Mouse (Mus musculus): ENCODE results near the gene Psmd9.

The Psmd9 gene

DNA sequence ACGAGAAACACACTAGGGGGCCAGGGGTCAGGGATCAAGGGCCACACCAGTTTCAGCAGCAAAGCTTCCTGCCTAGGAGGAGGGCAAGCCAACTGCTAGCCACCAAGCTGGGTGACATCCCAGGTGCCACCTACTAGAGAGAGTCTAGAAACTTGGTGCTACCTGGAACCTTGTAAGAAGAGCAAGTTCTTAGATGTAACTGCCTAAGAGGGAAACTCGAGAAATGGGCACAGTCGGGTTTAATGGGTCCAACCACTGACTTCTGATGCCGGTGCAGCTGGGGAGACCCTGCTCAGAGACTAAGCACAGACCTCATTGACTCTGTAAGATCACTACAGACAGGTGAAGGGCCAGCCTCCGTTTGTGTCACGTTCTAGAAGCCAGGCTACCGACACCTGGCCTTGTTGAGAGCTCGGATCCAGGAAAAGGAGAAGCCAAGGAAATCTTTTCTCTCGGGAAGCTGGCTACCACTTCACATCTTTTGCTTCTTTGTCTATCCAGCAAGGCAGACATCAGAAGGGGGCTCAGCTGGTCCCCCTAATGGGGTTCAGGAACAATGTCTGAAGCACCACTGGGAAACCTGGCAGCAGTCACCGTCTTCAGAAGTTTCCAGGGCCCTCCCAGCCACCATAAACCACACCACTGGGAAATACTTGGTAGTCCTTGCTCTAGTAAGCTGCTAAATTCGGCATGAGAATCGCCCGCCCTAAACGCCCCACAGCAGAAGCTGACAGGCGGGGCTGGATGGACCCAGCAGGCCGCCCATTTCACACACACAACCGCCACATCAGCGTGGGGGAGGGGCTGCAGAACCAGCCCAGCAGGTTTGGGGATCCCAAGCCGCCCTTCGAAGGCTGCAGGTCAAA is 31.9 kb upstream of the Psmd9 start:
- peak; percentile 57 to 66 for DNase-seq

GRCm38 (mm10) chr5:123137910-123138229 is 31.3 kb upstream of the Psmd9 start:
- DNase-seq, result no peak

DNA sequence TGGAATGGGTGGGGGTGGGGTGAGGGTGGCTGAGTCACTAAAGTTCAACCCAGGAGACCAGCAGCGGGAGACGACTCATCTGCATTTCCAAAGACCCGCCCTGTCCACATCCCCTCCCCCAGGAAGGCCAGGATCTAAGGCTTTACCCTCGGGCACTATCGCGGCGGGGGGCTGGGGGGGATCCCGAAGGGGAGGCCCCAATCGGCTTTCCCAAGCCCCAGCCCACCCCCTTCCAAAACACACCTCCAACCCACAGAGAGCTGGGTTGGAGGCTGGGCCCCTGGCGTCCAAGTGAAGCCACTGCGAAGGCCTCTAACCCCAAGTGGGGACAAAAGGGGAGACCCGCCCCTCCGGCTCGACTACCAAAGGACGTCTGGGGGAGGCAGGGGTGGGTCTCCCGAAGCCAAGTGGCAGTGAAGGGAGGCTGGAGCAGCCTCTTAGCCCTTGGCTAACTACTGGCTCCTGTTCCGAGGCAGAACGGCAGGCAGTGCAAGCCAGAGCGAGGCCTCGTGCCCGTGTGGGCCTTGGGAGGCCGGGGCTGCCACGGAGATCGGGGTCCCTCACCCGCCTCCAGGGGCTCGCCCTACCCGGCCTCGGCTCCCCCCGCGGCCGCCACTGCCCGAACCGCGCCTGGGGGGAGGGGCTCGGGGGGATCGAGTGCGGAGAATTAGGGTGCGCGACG is 30.8 kb upstream of the Psmd9 start:
- DNase-seq, result peak; percentile 36 to 53

- peak; percentile 65 to 72 for DNase-seq
Measured at GRCm38 (mm10) chr5:123138953-123139721, 30.1 kb upstream of the Psmd9 start.

- no peak for DNase-seq
Measured at GRCm38 (mm10) chr5:123139722-123140627, 29.2 kb upstream of the Psmd9 start.

DNA sequence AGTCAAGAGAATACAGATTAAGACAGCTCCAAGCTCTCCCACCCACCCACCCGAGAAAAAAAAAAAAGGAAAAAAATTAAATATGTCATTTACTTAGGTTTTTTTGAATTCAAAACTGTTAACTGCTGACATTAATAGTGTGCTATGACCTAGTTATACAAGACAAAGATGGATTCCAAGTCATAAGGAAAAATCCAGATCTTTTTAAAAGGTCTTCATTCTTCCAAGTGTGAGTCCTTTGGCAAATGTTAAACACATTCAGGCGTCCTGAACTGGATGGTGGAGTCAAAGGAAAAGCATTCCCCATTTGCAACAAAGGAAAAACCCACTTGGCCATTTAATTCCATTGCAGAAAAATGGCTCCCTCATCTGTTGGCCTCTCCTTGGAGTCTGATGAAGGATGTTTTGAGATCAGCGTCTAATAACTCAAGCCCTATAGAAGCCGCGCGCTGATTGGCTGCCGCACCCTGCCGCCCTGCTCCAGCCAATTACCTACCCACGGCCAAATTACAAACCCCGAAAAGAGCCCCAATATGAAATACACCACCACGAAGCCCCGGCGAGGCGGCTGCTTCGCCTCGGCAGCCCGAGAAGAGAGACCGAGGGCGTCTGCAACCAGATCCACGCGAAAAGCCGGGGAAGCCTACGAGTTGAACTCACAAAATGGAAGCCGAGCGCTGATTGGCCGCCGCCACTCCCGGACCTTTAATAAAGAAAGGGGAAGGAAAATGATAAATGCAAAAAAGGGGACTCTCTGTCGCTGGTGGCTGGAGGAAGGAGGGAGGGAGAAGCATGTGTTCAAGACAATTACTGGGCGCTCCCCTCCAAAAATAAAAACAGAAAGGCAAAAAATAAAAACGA is 28.3 kb upstream of the Psmd9 start:
- DNase-seq, result peak; percentile 83 to 88

GRCm38 (mm10) chr5:123141555-123142160 is 27.6 kb upstream of the Psmd9 start:
- peak; percentile 56 to 66 for DNase-seq

GRCm38 (mm10) chr5:123142161-123143157 is 26.8 kb upstream of the Psmd9 start, which contains the start of gene Setd1b:
Setd1b (plus strand) TSS chr5:123142193.
- peak; percentile 60 to 62 for DNase-seq

GRCm38 (mm10) chr5:123143251-123143970 is 25.8 kb upstream of the Psmd9 start:
- DNase-seq, result no peak

DNA sequence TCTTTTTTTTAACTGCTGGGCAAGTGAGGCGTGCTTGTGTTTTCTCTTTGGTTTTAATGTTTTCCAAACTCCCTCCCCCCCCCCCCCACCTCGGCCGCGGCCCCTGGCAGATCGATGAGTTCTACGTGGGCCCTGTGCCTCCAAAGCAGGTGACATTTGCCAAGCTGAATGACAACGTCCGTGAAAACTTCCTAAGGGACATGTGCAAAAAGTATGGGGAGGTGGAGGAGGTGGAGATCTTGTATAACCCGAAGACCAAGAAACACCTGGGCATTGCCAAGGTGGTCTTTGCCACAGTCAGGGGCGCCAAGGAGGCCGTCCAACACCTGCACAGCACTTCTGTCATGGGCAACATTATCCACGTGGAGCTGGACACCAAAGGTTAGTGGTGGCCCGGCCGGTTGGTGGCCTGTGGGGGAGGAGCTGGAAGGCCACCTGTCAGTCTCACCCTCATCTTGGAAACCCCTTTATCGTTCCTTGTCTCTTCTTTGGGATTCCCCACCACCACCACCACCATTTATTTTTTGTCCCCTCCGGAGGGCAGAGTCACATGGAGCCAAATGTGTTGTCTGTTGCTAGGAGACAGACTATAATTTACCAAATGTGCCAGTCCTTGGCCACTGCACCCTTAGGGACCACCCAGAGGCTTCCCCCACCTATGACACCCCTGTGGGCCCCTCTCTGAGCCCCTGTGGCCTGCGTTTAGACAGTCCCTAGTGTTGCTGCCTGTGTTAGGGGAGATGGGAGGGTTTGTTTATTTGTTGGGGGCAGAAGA is 25.1 kb upstream of the Psmd9 start:
- no peak for DNase-seq

GRCm38 (mm10) chr5:123144746-123145590 is 24.2 kb upstream of the Psmd9 start:
- DNase-seq, result no peak

DNA sequence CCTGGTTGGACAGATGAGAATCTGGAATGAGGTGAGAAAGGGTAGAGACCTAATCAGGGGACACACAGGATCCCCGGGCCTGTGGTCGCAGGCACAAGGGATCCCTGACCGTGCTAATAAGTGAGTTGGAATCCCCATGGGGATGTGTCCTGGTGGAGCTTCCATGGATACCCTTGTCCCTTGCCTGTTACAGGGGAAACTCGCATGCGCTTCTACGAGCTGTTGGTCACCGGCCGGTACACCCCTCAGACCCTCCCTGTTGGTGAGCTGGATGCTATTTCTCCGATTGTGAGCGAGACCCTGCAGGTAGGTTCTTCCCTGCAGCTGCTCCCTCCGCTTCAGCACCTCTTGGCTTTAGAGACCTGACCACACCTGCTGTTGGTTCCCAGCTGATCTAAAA is 22.9 kb upstream of the Psmd9 start:
- DNase-seq, result no peak

DNA sequence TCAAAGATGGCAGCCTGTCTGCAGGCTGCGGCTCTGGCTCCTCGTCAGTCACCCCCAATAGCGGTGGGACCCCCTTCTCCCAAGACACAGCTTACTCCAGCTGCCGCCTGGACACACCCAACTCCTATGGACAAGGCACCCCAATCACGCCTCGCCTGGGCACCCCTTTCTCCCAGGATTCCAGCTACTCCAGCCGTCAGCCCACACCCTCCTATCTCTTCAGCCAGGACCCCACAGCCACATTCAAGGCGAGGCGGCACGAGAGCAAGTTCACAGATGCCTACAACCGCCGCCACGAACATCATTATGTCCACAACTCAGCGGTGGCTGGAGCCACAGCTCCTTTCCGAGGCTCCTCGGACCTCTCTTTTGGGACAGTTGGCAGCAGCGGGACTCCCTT is 21.6 kb upstream of the Psmd9 start:
- DNase-seq, result no peak

DNA sequence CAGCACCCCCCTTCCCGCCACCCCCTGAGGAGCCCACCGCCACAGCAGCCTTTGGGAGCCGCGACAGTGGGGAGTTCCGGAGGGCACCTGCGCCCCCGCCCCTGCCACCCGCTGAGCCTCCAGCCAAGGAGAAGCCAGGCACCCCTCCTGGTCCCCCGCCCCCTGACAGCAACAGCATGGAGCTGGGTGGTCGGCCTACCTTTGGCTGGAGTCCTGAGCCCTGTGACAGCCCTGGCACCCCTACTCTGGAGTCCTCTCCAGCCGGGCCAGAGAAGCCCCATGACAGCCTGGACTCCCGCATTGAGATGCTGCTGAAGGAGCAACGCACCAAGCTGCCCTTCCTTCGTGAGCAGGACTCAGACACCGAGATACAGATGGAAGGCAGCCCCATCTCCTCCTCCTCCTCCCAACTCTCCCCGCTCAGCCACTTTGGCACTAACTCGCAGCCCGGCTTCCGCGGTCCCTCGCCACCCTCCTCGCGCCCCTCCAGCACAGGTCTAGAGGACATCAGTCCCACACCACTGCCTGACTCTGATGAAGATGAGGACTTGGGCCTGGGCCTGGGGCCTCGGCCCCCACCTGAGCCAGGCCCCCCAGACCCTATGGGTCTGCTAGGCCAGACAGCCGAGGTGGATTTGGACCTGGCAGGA is 21.0 kb upstream of the Psmd9 start:
- DNase-seq, result no peak

- peak; percentile 79 to 90 for DNase-seq
Measured at GRCm38 (mm10) chr5:123149451-123150400, 19.5 kb upstream of the Psmd9 start.
